Mouse (Mus musculus) liver, postnatal 0 days (tissue): Measurements from ENCODE around the gene Trhde.

Experiments used
- CTCF ChIP-seq: sonication (generic); IDR thresholded peaks from 2 replicates; pipeline ENCODE4 v1.5.1; 2016; ENCODE audit warnings: antibody characterized with exemption, low read depth
- EP300 ChIP-seq: IDR thresholded peaks from 2 replicates; pipeline ENCODE4 v1.6.1; 2016; ENCODE audit warnings: antibody characterized with exemption, low read depth, mild to moderate bottlenecking

- TF ChIP-seq CTCF (no peak), EP300 (no peak)
These were observed 396.8 kb downstream of the Trhde start for GRCm38 (mm10) chr10:114405260-114405659.
